Mouse (Mus musculus): ENCODE data around the gene Esrrg. TPM values are rescaled to one million over a fixed set of nuclear protein-coding genes. Genes with fewer than 3 reads are reported as not detected.

Gene Esrrg
- polyA plus RNA-seq, 1 experiment, result not detected

GRCm38 (mm10) chr1:187684519-187684918, 75.9 kb downstream of the Esrrg start:
- no peak for TF ChIP-seq GATA1 (IDR thresholded peaks at IDR 0.05; ENCODE audit: low read length)
- TF ChIP-seq TAL1 (IDR thresholded peaks at IDR 0.05; ENCODE audit: low read length), result no peak
- H3K36me3 ChIP-seq (ENCODE audit: control insufficient read depth), result no peaks in the 10 kb centered on the region
- no peak overlapping the region for H3K4me3 ChIP-seq (replicated peaks)
- no peaks in the 10 kb centered on the region for H3K4me1 ChIP-seq (ENCODE audit: control insufficient read depth)
- no peaks in the 10 kb centered on the region for H3K27me3 ChIP-seq (ENCODE audit: control insufficient read depth)
- H3K9me3 ChIP-seq (ENCODE audit: control insufficient read depth, low read length), result peaks cover 31% of the 10 kb centered on the region

- Histone ChIP-seq H3K27me3 (ENCODE audit: control insufficient read depth) (no peaks in the 10 kb centered on the region), H3K9me3 (ENCODE audit: control insufficient read depth, low read length) (peaks cover 15% of the 10 kb centered on the region), H3K4me1 (ENCODE audit: control insufficient read depth) (no peaks in the 10 kb centered on the region), H3K4me3 (replicated peaks) (no peak overlapping the region), H3K36me3 (ENCODE audit: control insufficient read depth) (no peaks in the 10 kb centered on the region)
- TF ChIP-seq TAL1 (IDR thresholded peaks at IDR 0.05; ENCODE audit: low read length) (no peak), GATA1 (IDR thresholded peaks at IDR 0.05; ENCODE audit: low read length) (no peak)
Observed at GRCm38 (mm10) chr1:187691846-187692525, 83.4 kb downstream of the Esrrg start.

DNA sequence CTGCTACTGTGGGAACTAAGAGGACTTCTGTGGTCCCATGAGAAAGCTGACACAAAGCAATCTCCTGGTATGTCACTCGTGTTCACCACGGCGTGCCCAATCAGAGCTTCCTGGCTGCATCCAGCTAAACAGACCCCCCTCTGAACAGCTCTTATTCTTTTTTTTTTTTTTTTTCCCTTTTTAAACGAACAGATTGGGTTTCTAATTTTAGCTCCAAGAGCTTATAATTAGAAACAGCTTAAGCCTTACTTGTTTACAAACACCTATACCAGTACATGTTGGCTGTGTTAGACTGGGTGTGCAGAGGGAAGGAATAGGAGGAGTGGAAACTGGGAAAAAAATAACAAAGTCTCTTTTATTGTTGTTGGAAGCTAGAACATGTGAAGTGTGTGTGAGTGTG, 86.3 kb downstream of the Esrrg start:
- Histone ChIP-seq H3K4me1 (ENCODE audit: control insufficient read depth) (no peaks in the 10 kb centered on the region), H3K27me3 (ENCODE audit: control insufficient read depth) (no peaks in the 10 kb centered on the region), H3K9me3 (ENCODE audit: control insufficient read depth, low read length) (peaks cover 13% of the 10 kb centered on the region; the same call in 1 of the 2 replicates), H3K36me3 (ENCODE audit: control insufficient read depth) (no peaks in the 10 kb centered on the region), H3K4me3 (replicated peaks) (no peak overlapping the region)
- TF ChIP-seq GATA1 (IDR thresholded peaks at IDR 0.05; ENCODE audit: low read length), result no peak

GRCm38 (mm10) chr1:187698201-187698600, 89.6 kb downstream of the Esrrg start:
- peaks cover 13% of the 10 kb centered on the region; the same call in 1 of the 2 replicates for H3K9me3 ChIP-seq (ENCODE audit: control insufficient read depth, low read length)
- H3K27me3 ChIP-seq (ENCODE audit: control insufficient read depth), result no peaks in the 10 kb centered on the region
- TF ChIP-seq GATA1 (IDR thresholded peaks at IDR 0.05; ENCODE audit: low read length), result no peak
- no peak for TF ChIP-seq TAL1 (IDR thresholded peaks at IDR 0.05; ENCODE audit: low read length)
- no peaks in the 10 kb centered on the region for H3K36me3 ChIP-seq (ENCODE audit: control insufficient read depth)
- H3K4me3 ChIP-seq (replicated peaks), result no peak overlapping the region
- no peaks in the 10 kb centered on the region for H3K4me1 ChIP-seq (ENCODE audit: control insufficient read depth)

GRCm38 (mm10) chr1:187700963-187701362, 92.4 kb downstream of the Esrrg start:
- Histone ChIP-seq H3K4me3 (replicated peaks) (no peak overlapping the region), H3K4me1 (ENCODE audit: control insufficient read depth) (no peaks in the 10 kb centered on the region), H3K9me3 (ENCODE audit: control insufficient read depth, low read length) (peaks cover 9% of the 10 kb centered on the region), H3K36me3 (ENCODE audit: control insufficient read depth) (no peaks in the 10 kb centered on the region), H3K27me3 (ENCODE audit: control insufficient read depth) (no peaks in the 10 kb centered on the region)
- no peak for TF ChIP-seq TAL1 (IDR thresholded peaks at IDR 0.05; ENCODE audit: low read length)
- TF ChIP-seq GATA1 (IDR thresholded peaks at IDR 0.05; ENCODE audit: low read length), result no peak

DNA sequence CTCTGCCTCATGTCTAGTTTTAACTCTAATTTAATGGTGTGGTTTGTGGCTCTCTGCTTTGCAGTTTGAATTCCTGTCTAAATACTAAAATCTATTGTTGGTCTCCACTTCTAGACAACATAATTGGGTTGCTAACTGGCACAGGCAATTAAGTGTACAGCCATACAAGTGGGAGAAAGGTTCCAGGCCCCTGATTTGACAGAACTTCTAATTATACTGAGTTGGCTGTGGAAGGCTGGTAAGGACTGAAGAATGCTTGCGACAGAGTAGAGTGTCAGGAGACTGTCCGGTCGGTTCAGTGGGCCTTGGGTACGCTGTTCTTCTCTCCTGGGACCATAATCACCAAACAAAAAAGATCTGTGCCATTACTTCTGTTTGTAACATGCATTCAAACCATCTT, 96.3 kb downstream of the Esrrg start:
- Histone ChIP-seq H3K27me3 (ENCODE audit: control insufficient read depth) (no peaks in the 10 kb centered on the region), H3K4me1 (ENCODE audit: control insufficient read depth) (no peaks in the 10 kb centered on the region), H3K4me3 (replicated peaks) (no peak overlapping the region), H3K9me3 (ENCODE audit: control insufficient read depth, low read length) (peaks cover 3% of the 10 kb centered on the region), H3K36me3 (ENCODE audit: control insufficient read depth) (no peaks in the 10 kb centered on the region)
- TF ChIP-seq TAL1 (IDR thresholded peaks at IDR 0.05; ENCODE audit: low read length), result no peak
- TF ChIP-seq GATA1 (IDR thresholded peaks at IDR 0.05; ENCODE audit: low read length), result no peak

DNA sequence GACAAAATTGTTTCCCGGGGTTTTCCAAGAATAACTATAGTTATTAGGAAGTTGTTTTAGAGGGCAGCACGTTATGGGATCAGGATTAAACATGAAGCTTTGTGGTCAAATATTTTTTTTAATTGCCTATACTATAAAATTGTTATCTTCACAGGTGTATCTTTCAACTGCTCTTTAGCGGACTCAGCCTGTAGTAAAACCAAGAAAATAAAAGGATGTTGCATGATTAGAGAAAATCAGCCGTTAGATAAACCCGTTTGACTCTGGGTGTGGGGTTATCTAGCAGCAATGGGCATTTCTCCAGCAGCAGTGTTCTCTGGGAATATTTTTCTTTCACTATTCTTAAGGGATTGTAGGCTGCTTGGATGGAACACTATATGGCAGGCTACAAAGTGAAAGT, 96.8 kb downstream of the Esrrg start:
- Histone ChIP-seq H3K9me3 (ENCODE audit: control insufficient read depth, low read length) (peaks cover 3% of the 10 kb centered on the region), H3K36me3 (ENCODE audit: control insufficient read depth) (no peaks in the 10 kb centered on the region), H3K27me3 (ENCODE audit: control insufficient read depth) (no peaks in the 10 kb centered on the region), H3K4me3 (replicated peaks) (no peak overlapping the region), H3K4me1 (ENCODE audit: control insufficient read depth) (no peaks in the 10 kb centered on the region)
- TF ChIP-seq GATA1 (IDR thresholded peaks at IDR 0.05; ENCODE audit: low read length), result no peak
- no peak for TF ChIP-seq TAL1 (IDR thresholded peaks at IDR 0.05; ENCODE audit: low read length)

- no peaks in the 10 kb centered on the region for H3K4me1 ChIP-seq (ENCODE audit: control insufficient read depth)
- peaks cover 8% of the 10 kb centered on the region for H3K9me3 ChIP-seq (ENCODE audit: control insufficient read depth, low read length)
- no peaks in the 10 kb centered on the region for H3K27me3 ChIP-seq (ENCODE audit: control insufficient read depth)
- H3K4me3 ChIP-seq (replicated peaks), result no peak overlapping the region
- TF ChIP-seq GATA1 (IDR thresholded peaks at IDR 0.05; ENCODE audit: low read length) (no peak), TAL1 (IDR thresholded peaks at IDR 0.05; ENCODE audit: low read length) (no peak)
- H3K36me3 ChIP-seq (ENCODE audit: control insufficient read depth), result no peaks in the 10 kb centered on the region
Observed at GRCm38 (mm10) chr1:187706046-187706445, 97.5 kb downstream of the Esrrg start.

GRCm38 (mm10) chr1:187707176-187707575, 98.6 kb downstream of the Esrrg start:
- TF ChIP-seq TAL1 (IDR thresholded peaks at IDR 0.05; ENCODE audit: low read length) (no peak), GATA1 (IDR thresholded peaks at IDR 0.05; ENCODE audit: low read length) (no peak)
- Histone ChIP-seq H3K27me3 (ENCODE audit: control insufficient read depth) (no peaks in the 10 kb centered on the region), H3K36me3 (ENCODE audit: control insufficient read depth) (no peaks in the 10 kb centered on the region), H3K9me3 (ENCODE audit: control insufficient read depth, low read length) (peaks cover 8% of the 10 kb centered on the region), H3K4me3 (replicated peaks) (no peak overlapping the region), H3K4me1 (ENCODE audit: control insufficient read depth) (no peaks in the 10 kb centered on the region)
